Mouse (Mus musculus): ENCODE data around the gene Ssbp3. TPM values are rescaled to one million over a fixed set of nuclear protein-coding genes. Genes with fewer than 3 reads are reported as not detected.

Gene Ssbp3
- polyA plus RNA-seq, 1 experiment from 2014 or later = 143 TPM

DNA sequence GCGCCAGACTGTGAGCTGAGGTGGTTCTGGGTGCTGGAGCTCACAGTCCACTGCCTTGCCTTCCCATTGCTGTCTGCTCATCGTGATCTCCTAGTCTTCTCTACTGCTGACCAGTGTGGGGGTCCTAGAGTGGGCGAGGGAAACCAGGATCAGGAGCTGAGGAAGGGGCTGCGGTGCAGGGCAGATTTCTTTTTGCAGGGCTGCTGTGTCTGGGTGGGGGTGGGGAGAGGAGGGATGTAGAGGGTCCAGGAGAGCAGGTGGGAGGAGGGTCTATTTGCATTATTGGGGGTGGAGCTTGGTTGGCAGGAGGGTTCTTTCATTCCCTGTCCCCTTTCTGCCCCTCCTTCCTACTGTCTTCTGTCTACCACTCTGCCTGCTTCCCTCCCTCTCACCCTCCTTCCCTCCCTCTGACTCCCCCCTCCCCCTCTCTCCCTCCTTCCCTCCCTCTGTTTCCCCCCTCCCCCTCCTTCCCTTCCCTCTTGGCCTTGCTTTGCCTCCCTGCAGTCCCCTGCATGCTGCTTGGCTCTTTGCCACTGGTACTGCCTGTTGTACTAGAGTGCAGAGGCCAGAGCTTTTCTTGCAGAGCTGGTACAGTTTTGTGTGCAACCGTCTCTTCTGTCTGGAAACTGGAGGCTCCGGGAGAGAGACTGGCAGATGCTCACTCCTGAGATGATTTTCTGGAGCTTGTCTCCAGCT lies 28.9 kb downstream of the Ssbp3 start:
- Histone ChIP-seq H3K9ac (no peak overlapping the region), H3K4me1 (replicated peaks) (peaks cover 96% of the 10 kb centered on the region), H3K36me3 (no peaks in the 10 kb centered on the region), H3K9me3 (no peaks in the 10 kb centered on the region), H3K27me3 (no peaks in the 10 kb centered on the region), H3K4me3 (no peak overlapping the region), H3K27ac (replicated peaks) (peak overlapping the region; percentile 72), H3K4me2 (peak overlapping the region; percentile 22; the same call in 1 of the 2 replicates)
- peak; percentile 65 for ATAC-seq (ENCODE audit: low FRiP score, low read depth)
- WGBS = 6% methylated on average over 6 of the region's 6 CpGs

DNA sequence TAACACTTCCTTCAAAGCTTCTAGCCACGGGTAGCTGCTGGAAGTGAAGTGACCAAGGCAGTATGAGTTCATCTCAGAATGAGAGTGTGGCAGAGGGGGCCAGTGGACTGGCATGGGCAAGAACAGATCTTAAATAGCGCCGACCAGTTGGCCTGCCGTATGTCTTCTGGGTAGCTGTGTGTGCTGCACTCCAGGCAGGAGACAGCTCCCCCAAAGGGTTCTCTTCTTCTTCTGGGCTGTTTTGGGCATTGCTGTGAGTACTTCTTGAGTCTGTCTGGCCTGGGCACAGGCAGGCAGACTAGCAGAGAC lies 29.4 kb downstream of the Ssbp3 start:
- ATAC-seq (ENCODE audit: low FRiP score, low read depth) = no peak
- H3K4me3 ChIP-seq = no peak overlapping the region
- H3K4me2 ChIP-seq = peak overlapping the region; percentile 22; the same call in 1 of the 2 replicates
- no peak overlapping the region for H3K9ac ChIP-seq
- 37% methylated on average over 4 of the region's 4 CpGs for WGBS
- H3K9me3 ChIP-seq = no peaks in the 10 kb centered on the region
- H3K27me3 ChIP-seq = no peaks in the 10 kb centered on the region
- H3K27ac ChIP-seq (replicated peaks) = peak overlapping the region; percentile 71
- no peaks in the 10 kb centered on the region for H3K36me3 ChIP-seq
- peaks cover 96% of the 10 kb centered on the region for H3K4me1 ChIP-seq (replicated peaks)

DNA sequence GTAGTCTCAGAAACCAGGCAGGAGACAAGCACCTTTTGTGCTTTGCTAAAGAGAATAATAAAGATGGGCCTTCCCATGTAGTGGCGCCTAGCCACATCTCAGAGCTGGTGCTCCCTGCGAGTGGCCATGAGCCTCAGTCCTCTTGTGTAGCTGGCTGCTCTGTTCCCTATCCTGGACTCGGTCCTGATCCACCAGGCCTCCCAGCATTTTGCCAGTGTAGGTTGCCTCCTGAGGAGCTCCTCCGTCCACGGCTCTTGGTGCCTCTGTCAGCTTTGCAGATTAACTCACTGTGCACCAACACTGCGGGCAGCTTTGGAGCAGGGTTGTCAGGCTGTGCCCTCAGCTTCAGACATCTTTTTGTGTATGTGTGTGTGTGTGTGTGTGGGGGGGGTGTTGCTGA lies 30.4 kb downstream of the Ssbp3 start:
- 42% methylated on average over 6 of the region's 6 CpGs for WGBS
- H3K9ac ChIP-seq = no peak overlapping the region
- no peak overlapping the region; the same call in 1 of the 2 replicates for H3K27ac ChIP-seq (replicated peaks)

DNA sequence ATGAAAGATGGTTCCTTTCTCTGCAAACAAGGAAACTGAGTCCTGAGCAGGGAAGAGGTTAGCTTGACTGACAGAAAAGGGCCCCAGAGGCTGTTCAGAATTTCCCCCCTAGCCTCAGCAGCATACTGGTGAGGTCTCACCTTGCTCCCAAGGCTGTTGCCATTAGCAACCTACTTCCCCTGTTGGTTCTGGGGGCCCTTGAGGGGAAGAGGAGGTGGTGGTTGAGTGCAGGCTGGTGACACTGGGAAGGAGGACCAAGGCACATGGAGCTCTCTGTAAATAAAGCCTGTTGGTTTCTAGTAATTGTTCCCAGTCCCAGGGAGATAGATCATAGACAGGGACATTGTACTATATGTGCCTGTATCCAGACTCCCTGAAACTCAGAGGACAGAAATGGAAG lies 31.0 kb downstream of the Ssbp3 start:
- Histone ChIP-seq H3K36me3 (no peaks in the 10 kb centered on the region), H3K9me3 (no peaks in the 10 kb centered on the region), H3K9ac (no peak overlapping the region), H3K4me3 (no peak overlapping the region), H3K27me3 (no peaks in the 10 kb centered on the region), H3K4me1 (replicated peaks) (peaks cover 85% of the 10 kb centered on the region), H3K4me2 (no peak overlapping the region), H3K27ac (replicated peaks) (no peak overlapping the region)
- no peak for ATAC-seq (ENCODE audit: low FRiP score, low read depth)

More for the DNA sequence above, 30.4 kb downstream of the Ssbp3 start:
- Histone ChIP-seq H3K27me3 (no peaks in the 10 kb centered on the region), H3K4me1 (replicated peaks) (peaks cover 91% of the 10 kb centered on the region), H3K4me3 (no peak overlapping the region), H3K36me3 (no peaks in the 10 kb centered on the region), H3K4me2 (no peak overlapping the region), H3K9me3 (no peaks in the 10 kb centered on the region)
- ATAC-seq (ENCODE audit: low FRiP score, low read depth) = no peak

DNA sequence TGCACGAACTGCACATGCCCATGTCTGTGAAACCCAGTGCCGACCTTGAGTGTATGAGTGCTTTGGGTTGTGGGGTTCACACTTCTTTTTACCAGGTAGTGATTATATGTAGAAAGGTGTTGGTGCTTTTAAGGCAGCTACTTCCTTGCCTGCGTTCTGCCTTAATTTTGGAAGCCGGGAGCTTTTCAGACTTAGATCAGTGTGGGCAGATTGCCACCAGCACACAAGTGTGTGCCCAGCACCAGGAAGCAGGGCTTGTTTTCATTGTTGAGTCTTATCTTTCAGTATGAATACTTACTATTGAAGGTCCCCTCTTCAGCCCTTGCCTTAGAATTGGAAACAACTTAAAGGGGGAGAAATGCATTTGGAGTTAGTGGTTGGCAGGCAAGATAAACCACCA lies 32.0 kb downstream of the Ssbp3 start:
- H3K27ac ChIP-seq (replicated peaks) = no peak overlapping the region
- no peak overlapping the region for H3K9ac ChIP-seq
- H3K36me3 ChIP-seq = no peaks in the 10 kb centered on the region
- no peaks in the 10 kb centered on the region for H3K27me3 ChIP-seq
- no peak overlapping the region for H3K4me3 ChIP-seq
- peaks cover 86% of the 10 kb centered on the region for H3K4me1 ChIP-seq (replicated peaks)
- H3K9me3 ChIP-seq = no peaks in the 10 kb centered on the region
- ATAC-seq (ENCODE audit: low FRiP score, low read depth) = no peak
- no peak overlapping the region for H3K4me2 ChIP-seq
- 72% methylated on average over 4 of the region's 4 CpGs for WGBS

DNA sequence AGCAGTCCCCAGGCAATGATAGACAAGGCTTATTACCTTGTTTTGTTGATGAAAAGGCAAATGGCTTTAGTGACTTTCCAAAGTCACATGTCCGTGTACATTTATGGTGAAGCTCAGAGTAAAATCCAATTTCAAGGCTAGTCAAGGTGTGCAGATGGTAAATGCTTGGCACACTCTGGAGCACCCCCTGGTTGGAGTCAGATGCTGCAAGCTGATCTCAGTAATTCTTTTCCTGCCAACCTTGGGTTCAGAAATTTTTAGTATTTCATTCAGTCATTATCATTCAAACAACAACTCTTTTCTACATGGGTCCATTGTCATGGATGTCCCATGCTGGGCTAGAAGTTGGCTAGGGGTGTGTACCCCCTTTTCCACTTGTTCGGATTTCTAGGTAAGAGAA lies 33.1 kb downstream of the Ssbp3 start:
- H3K27ac ChIP-seq (replicated peaks) = no peak overlapping the region
- no peaks in the 10 kb centered on the region for H3K9me3 ChIP-seq
- no peaks in the 10 kb centered on the region for H3K36me3 ChIP-seq
- no peaks in the 10 kb centered on the region for H3K27me3 ChIP-seq
- WGBS = 72% methylated on average over 2 of the region's 2 CpGs
- no peak overlapping the region for H3K4me2 ChIP-seq
- H3K4me3 ChIP-seq = no peak overlapping the region
- no peak for ATAC-seq (ENCODE audit: low FRiP score, low read depth)
- peaks cover 84% of the 10 kb centered on the region for H3K4me1 ChIP-seq (replicated peaks)
- H3K9ac ChIP-seq = no peak overlapping the region

DNA sequence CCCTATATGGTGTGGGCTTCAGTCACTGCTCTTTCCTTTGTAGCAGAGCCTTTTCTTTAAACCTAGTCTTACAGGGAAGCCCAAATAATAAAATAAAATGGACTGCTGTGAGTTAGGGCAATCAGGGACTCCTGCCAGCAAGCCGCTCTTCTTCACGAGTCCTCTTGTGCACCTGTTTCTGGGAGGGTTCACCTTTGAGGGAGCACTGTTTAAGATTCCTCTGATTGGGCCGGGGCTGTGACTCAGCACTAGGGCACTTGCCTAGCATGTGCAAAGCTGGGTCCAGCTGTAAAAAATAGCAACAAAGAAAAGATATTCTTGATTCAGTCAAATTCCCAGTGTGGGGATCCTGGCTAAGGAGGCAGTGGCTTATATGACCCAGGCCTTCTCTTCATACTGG lies 34.4 kb downstream of the Ssbp3 start:
- Histone ChIP-seq H3K9me3 (no peaks in the 10 kb centered on the region), H3K4me1 (replicated peaks) (peaks cover 82% of the 10 kb centered on the region), H3K9ac (no peak overlapping the region), H3K27me3 (no peaks in the 10 kb centered on the region), H3K36me3 (no peaks in the 10 kb centered on the region), H3K4me2 (no peak overlapping the region), H3K27ac (replicated peaks) (no peak overlapping the region), H3K4me3 (no peak overlapping the region)
- WGBS = 72% methylated on average over 3 of the region's 3 CpGs
- no peak for ATAC-seq (ENCODE audit: low FRiP score, low read depth)

DNA sequence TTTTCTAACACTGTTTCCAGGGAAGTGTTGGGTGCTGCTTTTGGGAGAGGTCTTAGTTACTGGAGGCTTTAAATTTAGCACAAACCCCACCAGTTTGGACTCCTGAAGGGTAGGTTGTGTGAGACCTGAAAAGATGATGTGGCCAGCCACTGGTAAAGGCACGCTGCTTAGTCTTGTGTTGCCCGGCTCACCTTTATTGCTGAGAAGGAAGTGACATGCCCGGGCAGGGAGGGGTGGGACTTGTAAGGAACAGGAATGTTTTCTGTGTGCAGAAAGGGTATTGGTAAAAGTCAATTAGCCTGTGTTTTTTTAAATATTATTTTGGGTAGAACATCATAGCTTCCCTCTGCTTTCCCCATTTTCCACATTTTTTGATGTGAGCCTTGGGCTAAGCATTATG lies 37.2 kb downstream of the Ssbp3 start:
- H3K4me2 ChIP-seq = no peak overlapping the region
- H3K27me3 ChIP-seq = no peaks in the 10 kb centered on the region
- 82% methylated on average over 3 of the region's 3 CpGs for WGBS
- H3K9me3 ChIP-seq = no peaks in the 10 kb centered on the region
- no peaks in the 10 kb centered on the region for H3K36me3 ChIP-seq
- ATAC-seq (ENCODE audit: low FRiP score, low read depth) = no peak
- H3K9ac ChIP-seq = no peak overlapping the region
- no peak overlapping the region for H3K27ac ChIP-seq (replicated peaks)
- H3K4me3 ChIP-seq = no peak overlapping the region
- H3K4me1 ChIP-seq (replicated peaks) = peaks cover 58% of the 10 kb centered on the region

DNA sequence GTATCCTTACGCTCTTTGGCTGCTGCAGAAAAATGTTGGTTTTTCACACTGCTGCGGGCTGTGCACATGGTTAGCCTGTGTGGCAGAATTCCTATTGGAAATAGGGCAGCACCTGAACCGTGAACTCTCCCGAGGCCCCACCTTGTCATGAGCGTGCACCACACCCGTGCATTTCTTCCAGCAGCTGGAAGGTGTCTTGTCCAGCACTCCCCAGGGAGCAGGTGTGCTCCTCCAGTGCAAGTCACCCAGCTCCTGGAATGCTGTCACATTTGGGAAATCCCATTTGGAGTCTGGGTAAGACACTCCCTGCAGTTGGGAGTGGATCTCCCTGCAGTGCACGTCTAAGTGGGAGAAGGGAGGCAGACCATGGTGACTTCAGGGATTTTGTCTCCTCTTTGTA lies 38.0 kb downstream of the Ssbp3 start:
- no peaks in the 10 kb centered on the region for H3K27me3 ChIP-seq
- H3K27ac ChIP-seq (replicated peaks) = no peak overlapping the region
- peaks cover 58% of the 10 kb centered on the region for H3K4me1 ChIP-seq (replicated peaks)
- H3K36me3 ChIP-seq = no peaks in the 10 kb centered on the region
- no peak for ATAC-seq (ENCODE audit: low FRiP score, low read depth)
- H3K9me3 ChIP-seq = no peaks in the 10 kb centered on the region
- H3K4me3 ChIP-seq = no peak overlapping the region
- WGBS = 63% methylated on average over 7 of the region's 7 CpGs
- no peak overlapping the region for H3K4me2 ChIP-seq
- H3K9ac ChIP-seq = no peak overlapping the region

DNA sequence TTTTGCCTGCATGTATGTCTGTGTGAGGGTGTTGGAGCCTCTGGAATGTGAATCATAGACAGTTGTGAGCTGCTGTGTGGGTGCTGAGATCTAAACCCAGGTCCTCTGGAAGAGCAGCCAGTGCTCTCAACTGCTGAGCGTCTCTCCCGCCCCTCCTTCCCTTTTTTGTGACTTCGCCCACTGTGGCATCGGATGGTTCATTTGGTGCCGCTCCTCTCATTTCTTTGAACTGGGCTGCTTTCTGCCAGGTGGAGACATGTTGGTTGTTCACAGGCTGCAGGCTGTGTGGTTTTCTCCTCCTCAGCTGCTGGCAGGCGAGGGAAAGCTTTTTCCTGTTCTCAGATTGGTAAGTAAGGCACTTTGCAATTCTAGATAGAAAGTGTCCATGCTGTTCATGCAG lies 38.7 kb downstream of the Ssbp3 start:
- Histone ChIP-seq H3K4me1 (replicated peaks) (peaks cover 58% of the 10 kb centered on the region), H3K9ac (no peak overlapping the region), H3K27ac (replicated peaks) (no peak overlapping the region), H3K4me3 (no peak overlapping the region), H3K36me3 (no peaks in the 10 kb centered on the region), H3K4me2 (no peak overlapping the region), H3K9me3 (no peaks in the 10 kb centered on the region), H3K27me3 (no peaks in the 10 kb centered on the region)
- WGBS = 46% methylated on average over 6 of the region's 6 CpGs
- no peak for ATAC-seq (ENCODE audit: low FRiP score, low read depth)

DNA sequence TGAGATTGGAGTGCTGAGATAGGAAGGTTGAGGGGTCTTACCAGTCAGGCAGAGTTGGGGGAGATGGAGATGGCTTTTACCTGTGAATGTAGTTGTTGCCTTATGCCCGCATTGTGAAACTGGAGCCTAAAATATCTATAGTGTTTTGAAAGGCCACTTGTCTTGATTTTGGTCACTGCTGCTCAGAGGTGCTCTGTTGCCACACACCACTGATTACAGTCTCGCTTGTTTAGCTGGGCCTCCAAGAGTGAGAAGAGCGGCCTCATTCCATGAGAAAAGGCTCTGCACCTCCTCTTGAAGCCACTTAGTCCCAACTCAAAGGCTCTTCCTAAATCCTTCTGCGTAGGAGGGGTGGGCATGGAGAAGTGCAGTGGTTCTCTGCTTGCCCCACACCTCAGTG lies 40.3 kb downstream of the Ssbp3 start:
- Histone ChIP-seq H3K27me3 (no peaks in the 10 kb centered on the region), H3K36me3 (no peaks in the 10 kb centered on the region), H3K4me2 (no peak overlapping the region), H3K4me1 (replicated peaks) (peaks cover 62% of the 10 kb centered on the region), H3K4me3 (no peak overlapping the region), H3K27ac (replicated peaks) (no peak overlapping the region), H3K9me3 (no peaks in the 10 kb centered on the region), H3K9ac (no peak overlapping the region)
- 74% methylated on average over 4 of the region's 4 CpGs for WGBS
- no peak for ATAC-seq (ENCODE audit: low FRiP score, low read depth)

DNA sequence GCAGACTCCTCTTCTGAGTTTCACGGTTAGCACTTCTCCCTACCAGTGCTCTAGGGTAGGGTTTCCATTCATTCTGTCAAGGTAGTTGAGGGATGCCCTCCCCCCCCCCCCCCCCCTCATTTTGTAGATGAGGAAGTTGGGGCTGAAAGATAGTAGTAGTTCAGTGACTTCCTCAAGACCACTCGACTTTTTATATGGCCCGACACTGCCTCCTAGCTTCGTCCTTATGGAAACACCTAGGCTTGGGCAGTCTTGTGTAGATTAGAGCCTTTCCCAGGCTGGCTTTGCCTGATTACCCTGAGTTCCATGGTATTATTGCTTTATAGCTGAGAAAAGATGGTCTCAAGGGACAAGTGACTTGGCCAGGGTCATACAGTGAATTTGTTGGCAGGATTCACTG lies 41.0 kb downstream of the Ssbp3 start:
- Histone ChIP-seq H3K4me1 (replicated peaks) (peaks cover 69% of the 10 kb centered on the region), H3K27ac (replicated peaks) (no peak overlapping the region), H3K4me2 (no peak overlapping the region), H3K36me3 (no peaks in the 10 kb centered on the region), H3K27me3 (no peaks in the 10 kb centered on the region), H3K4me3 (no peak overlapping the region), H3K9ac (no peak overlapping the region), H3K9me3 (no peaks in the 10 kb centered on the region)
- no peak for ATAC-seq (ENCODE audit: low FRiP score, low read depth)
- WGBS = 55% methylated on average over 4 of the region's 4 CpGs

DNA sequence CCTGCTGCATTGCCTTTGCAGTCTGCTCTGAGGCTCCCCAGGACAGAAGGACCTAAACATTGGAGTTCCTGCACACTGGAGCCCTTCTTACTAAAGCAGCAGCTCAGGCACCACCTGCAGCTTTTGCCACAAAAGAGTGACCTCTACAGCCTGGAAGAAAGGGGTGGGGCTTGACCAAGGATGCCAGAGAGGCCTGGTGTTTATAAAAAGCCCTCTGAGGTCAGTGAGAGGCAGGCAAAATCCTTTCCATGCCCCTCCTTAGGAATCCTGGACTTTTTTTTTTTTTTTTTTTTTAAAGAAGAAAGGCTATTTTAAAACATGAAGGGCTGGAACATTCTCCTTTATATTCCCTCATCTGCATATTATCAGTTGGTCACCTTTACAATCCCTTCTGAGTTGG lies 42.7 kb downstream of the Ssbp3 start:
- Histone ChIP-seq H3K4me2 (no peak overlapping the region), H3K27me3 (no peaks in the 10 kb centered on the region), H3K27ac (replicated peaks) (no peak overlapping the region), H3K9ac (no peak overlapping the region), H3K4me1 (replicated peaks) (peaks cover 68% of the 10 kb centered on the region), H3K36me3 (no peaks in the 10 kb centered on the region), H3K4me3 (no peak overlapping the region), H3K9me3 (no peaks in the 10 kb centered on the region)
- no peak for ATAC-seq (ENCODE audit: low FRiP score, low read depth)

Data from hindbrain, embryonic 15.5 days (tissue).